Mouse (Mus musculus): ENCODE results near the gene Mpp1.
"Not testable (repeated sequence)": the region's sequence is repeated elsewhere in the genome, so short reads cannot be mapped to it uniquely, and the experiment has no call there.

The Mpp1 gene

GRCm38 (mm10) chrX:75130467-75131160 is at the start of gene Mpp1:
Gene Mpp1 (minus strand): TSS chrX:75131016.
- peak; percentile 84 for DNase-seq (ENCODE audit: low spot score)

GRCm38 (mm10) chrX:75163670-75164069 is 32.9 kb upstream of the Mpp1 start, which contains the start of gene Smim9:
Gene Smim9 (minus strand): TSS chrX:75163770.
- DNase-seq (ENCODE audit: low spot score): no peak

GRCm38 (mm10) chrX:75155576-75156243 is 24.9 kb upstream of the Mpp1 start:
- no peak for DNase-seq (ENCODE audit: low spot score)

GRCm38 (mm10) chrX:75152249-75152648 is 21.4 kb upstream of the Mpp1 start:
- DNase-seq (ENCODE audit: low spot score): no peak

- DNase-seq (ENCODE audit: low spot score): no peak
Measured at GRCm38 (mm10) chrX:75150304-75150703, 19.5 kb upstream of the Mpp1 start.

GRCm38 (mm10) chrX:75148414-75148813 is 17.6 kb upstream of the Mpp1 start:
- DNase-seq (ENCODE audit: low spot score): no peak

GRCm38 (mm10) chrX:75143124-75143555 is 12.3 kb upstream of the Mpp1 start:
- DNase-seq (ENCODE audit: low spot score): not testable (repeated sequence)

GRCm38 (mm10) chrX:75138182-75138581 is 7.4 kb upstream of the Mpp1 start:
- no peak for DNase-seq (ENCODE audit: low spot score)

GRCm38 (mm10) chrX:75137729-75138128 is 6.9 kb upstream of the Mpp1 start:
- peak; percentile 60 for DNase-seq (ENCODE audit: low spot score)

- no peak for DNase-seq (ENCODE audit: low spot score)
Measured at GRCm38 (mm10) chrX:75136938-75137337, 6.1 kb upstream of the Mpp1 start.

- DNase-seq (ENCODE audit: low spot score): peak; percentile 53
Measured at GRCm38 (mm10) chrX:75129474-75129873, 1.3 kb downstream of the Mpp1 start.

- no peak for DNase-seq (ENCODE audit: low spot score)
Measured at GRCm38 (mm10) chrX:75128333-75128980, 2.4 kb downstream of the Mpp1 start.

- DNase-seq (ENCODE audit: low spot score): no peak
Measured at GRCm38 (mm10) chrX:75126893-75127292, 3.9 kb downstream of the Mpp1 start.

- no peak for DNase-seq (ENCODE audit: low spot score)
Measured at GRCm38 (mm10) chrX:75125606-75126005, 5.2 kb downstream of the Mpp1 start.

GRCm38 (mm10) chrX:75115550-75115949 is 15.3 kb downstream of the Mpp1 start:
- peak; percentile 59 for DNase-seq (ENCODE audit: low spot score)

- no peak for DNase-seq (ENCODE audit: low spot score)
Measured at GRCm38 (mm10) chrX:75102293-75102692, 28.5 kb downstream of the Mpp1 start.

- no peak for DNase-seq (ENCODE audit: low spot score)
Measured at GRCm38 (mm10) chrX:75098799-75099198, 32.0 kb downstream of the Mpp1 start.

GRCm38 (mm10) chrX:75096163-75096770 is 34.5 kb downstream of the Mpp1 start:
- DNase-seq (ENCODE audit: low spot score): no peak

GRCm38 (mm10) chrX:75095369-75096162 is 35.2 kb downstream of the Mpp1 start, which contains the start of gene Dkc1:
Gene Dkc1 (plus strand): TSS chrX:75095854.
- DNase-seq (ENCODE audit: low spot score): peak; percentile 88

GRCm38 (mm10) chrX:75085654-75086053 is 45.2 kb downstream of the Mpp1 start:
- DNase-seq (ENCODE audit: low spot score): no peak

- peak; percentile 41 for DNase-seq (ENCODE audit: low spot score)
Measured at GRCm38 (mm10) chrX:75084774-75085508, 45.9 kb downstream of the Mpp1 start, which contains the start of gene Gab3. Gene Gab3 (minus strand): TSS chrX:75085458.

Measured in c-Kit-positive CD71-positive TER-119-positive erythroid progenitor cells, embryonic 14.5 days (primary cell).